Comparison of ENCODE assay signal across 1 mouse cellular context in the genomic region with DNA sequence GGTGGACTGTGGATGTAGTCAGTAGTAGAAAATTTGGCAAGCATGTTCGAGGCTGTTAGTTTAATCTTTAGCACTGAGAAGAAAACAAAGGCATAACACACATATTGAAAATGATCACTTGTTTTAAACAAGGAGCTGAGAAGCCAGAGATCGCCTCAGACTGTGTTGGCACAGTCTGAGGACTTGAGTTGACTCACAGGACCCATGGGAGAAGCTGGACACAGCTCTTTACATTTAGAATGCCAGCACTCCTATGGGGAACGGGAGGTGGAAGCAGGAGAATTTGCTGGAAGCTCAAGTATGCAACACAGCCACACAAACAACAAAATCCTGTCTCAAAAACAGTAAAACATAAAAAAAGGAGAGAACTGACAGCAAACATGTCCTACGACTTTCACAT.
TF ChIP-seq lines count a peak whose summit lies in the region.

No protein-coding gene starts in this region.

TF ChIP-seq in C2C12, 6 proteins besides CTCF, POLR2A, EP300 and RAD21 (continued from another document):
- no peak for TF ChIP-seq MYOG (IDR thresholded peaks at IDR 0.05; ENCODE audit: control insufficient read depth, extremely low read depth, insufficient read length)
- no peak for TF ChIP-seq MYOD1 (IDR thresholded peaks at IDR 0.05; ENCODE audit: control insufficient read depth, insufficient read length, low read depth)
- TF ChIP-seq CEBPB (IDR thresholded peaks at IDR 0.05; ENCODE audit: low read depth) = no peak
- TF ChIP-seq USF1 (IDR thresholded peaks at IDR 0.05; ENCODE audit: low read depth) = no peak
